Mouse (Mus musculus) megakaryocyte, embryonic 14.5 days (primary cell): ENCODE measurements around the gene Apba3.

Experiments
- FLI1 ChIP-seq: IDR thresholded peaks from 2 replicates; pipeline ENCODE4 v1.6.1; 2012; ENCODE audit warnings: low read length, inconsistent platforms, mixed read lengths
- GATA1 ChIP-seq: IDR thresholded peaks from 3 replicates; pipeline ENCODE4 v1.6.1; 2012; ENCODE audit warnings: mixed read lengths, low read length, inconsistent platforms, borderline replicate concordance

DNA sequence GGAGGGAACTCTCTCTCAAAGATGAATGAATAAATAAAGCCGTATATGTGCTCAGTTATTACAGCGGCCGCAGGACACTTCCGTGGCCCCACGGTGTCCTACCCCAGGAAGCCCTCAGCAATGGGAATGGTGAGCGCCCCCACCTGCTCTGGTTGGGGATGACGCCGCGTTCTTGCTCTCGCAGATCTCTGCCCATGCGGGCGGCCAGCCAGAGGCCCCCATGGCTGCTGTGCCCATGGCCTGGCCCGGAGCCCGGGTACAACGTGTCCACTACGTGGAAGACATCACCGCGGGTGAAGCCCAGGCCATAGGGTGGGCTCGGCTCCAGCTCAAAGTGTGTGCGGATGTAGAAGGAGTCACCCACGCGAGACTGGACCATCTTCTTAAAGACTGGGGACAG lies 10.9 kb downstream of the Apba3 start:
- TF ChIP-seq GATA1 (no peak), FLI1 (no peak)
